Mouse (Mus musculus): ENCODE data around the gene Serpinf1.

Gene Serpinf1

GRCm38 (mm10) chr11:75455041-75455736 lies 32.7 kb upstream of the Serpinf1 start:
- peak; percentile 37 for DNase-seq (ENCODE audit: low read depth)

- peak; percentile 96 for DNase-seq (ENCODE audit: low read depth)
Observed at GRCm38 (mm10) chr11:75453991-75454930, 31.8 kb upstream of the Serpinf1 start, which contains the start of gene Wdr81. Gene Wdr81, minus strand, starts transcription at chr11:75454717.

GRCm38 (mm10) chr11:75452812-75453557 lies 30.5 kb upstream of the Serpinf1 start:
- DNase-seq (ENCODE audit: low read depth): no peak

GRCm38 (mm10) chr11:75452081-75452480 lies 29.6 kb upstream of the Serpinf1 start:
- DNase-seq (ENCODE audit: low read depth): no peak

GRCm38 (mm10) chr11:75450936-75451335 lies 28.4 kb upstream of the Serpinf1 start:
- DNase-seq (ENCODE audit: low read depth): no peak

GRCm38 (mm10) chr11:75450304-75450908 lies 27.9 kb upstream of the Serpinf1 start:
- DNase-seq (ENCODE audit: low read depth): peak; percentile 77

- peak; percentile 96 for DNase-seq (ENCODE audit: low read depth)
Observed at GRCm38 (mm10) chr11:75449695-75450094, 27.2 kb upstream of the Serpinf1 start.

GRCm38 (mm10) chr11:75448575-75448974 lies 26.1 kb upstream of the Serpinf1 start:
- no peak for DNase-seq (ENCODE audit: low read depth)

GRCm38 (mm10) chr11:75443711-75444110 lies 21.2 kb upstream of the Serpinf1 start:
- no peak for DNase-seq (ENCODE audit: low read depth)

GRCm38 (mm10) chr11:75441601-75442000 lies 19.1 kb upstream of the Serpinf1 start:
- DNase-seq (ENCODE audit: low read depth): no peak

GRCm38 (mm10) chr11:75441034-75441433 lies 18.5 kb upstream of the Serpinf1 start:
- DNase-seq (ENCODE audit: low read depth): no peak

GRCm38 (mm10) chr11:75439951-75440350 lies 17.4 kb upstream of the Serpinf1 start:
- DNase-seq (ENCODE audit: low read depth): no peak

GRCm38 (mm10) chr11:75439363-75439762 lies 16.9 kb upstream of the Serpinf1 start, which contains the start of gene Serpinf2:
Gene Serpinf2, minus strand, starts transcription at chr11:75439591.
- no peak for DNase-seq (ENCODE audit: low read depth)

- no peak for DNase-seq (ENCODE audit: low read depth)
Observed at GRCm38 (mm10) chr11:75438804-75439203, 16.3 kb upstream of the Serpinf1 start.

- no peak for DNase-seq (ENCODE audit: low read depth)
Observed at GRCm38 (mm10) chr11:75438194-75438593, 15.7 kb upstream of the Serpinf1 start.

GRCm38 (mm10) chr11:75434138-75434537 lies 11.6 kb upstream of the Serpinf1 start:
- DNase-seq (ENCODE audit: low read depth): no peak

GRCm38 (mm10) chr11:75431307-75431706 lies 8.8 kb upstream of the Serpinf1 start:
- no peak for DNase-seq (ENCODE audit: low read depth)

GRCm38 (mm10) chr11:75429019-75429705 lies 6.7 kb upstream of the Serpinf1 start:
- peak; percentile 52 for DNase-seq (ENCODE audit: low read depth)

GRCm38 (mm10) chr11:75424459-75424858 lies 2.0 kb upstream of the Serpinf1 start:
- DNase-seq (ENCODE audit: low read depth): no peak

- no peak for DNase-seq (ENCODE audit: low read depth)
Observed at GRCm38 (mm10) chr11:75424033-75424432, 1.5 kb upstream of the Serpinf1 start.

- no peak for DNase-seq (ENCODE audit: low read depth)
Observed at GRCm38 (mm10) chr11:75423091-75423490, 590 bp upstream of the Serpinf1 start.
